Mouse (Mus musculus) olfactory bulb, adult 2 months (tissue): Measurements from ENCODE around the gene Ube2b. TPM values are rescaled to one million over a fixed set of nuclear protein-coding genes. Genes with fewer than 3 reads are reported as not detected.
A peak's percentile ranks its signal among the peaks of the same experiment; 100 is the strongest.

ENCODE experiments used
- H3K27ac ChIP-seq: fragments of 200-500 bp; 2 replicates; pipeline ENCODE4 v1.5.1; 2012; ENCODE audit warnings: low read depth, low read length; ENCODE audit not compliant: insufficient read depth
- H3K4me1 ChIP-seq: fragments of 200-500 bp; 2 replicates; pipeline ENCODE4 v1.6.1; 2012; ENCODE audit warnings: low read length; ENCODE audit not compliant: control insufficient read depth, insufficient read depth
- H3K4me3 ChIP-seq: fragments of 200-500 bp; 2 replicates; pipeline ENCODE4 v1.5.1; 2012; ENCODE audit warnings: mild to moderate bottlenecking, low read depth, low read length, moderate library complexity; ENCODE audit not compliant: insufficient read depth
- CTCF ChIP-seq: fragments of 200-500 bp; IDR thresholded peaks from 2 replicates; pipeline ENCODE4 v1.5.1; 2012; ENCODE audit warnings: low read depth, mild to moderate bottlenecking, low read length, moderate library complexity; ENCODE audit not compliant: insufficient read depth
- POLR2A ChIP-seq: fragments of 200-500 bp; IDR thresholded peaks from 2 replicates; pipeline ENCODE4 v1.6.1; 2012; ENCODE audit warnings: mild to moderate bottlenecking, low read depth, low read length, moderate library complexity; ENCODE audit not compliant: insufficient read depth
- WGBS: fragments of 180-500 bp; shearing (Covaris S2); methylation state at CpG from one replicate; pipeline ENCODE4 v1.1.7; 2018; 5-methylcytosine and 5-hydroxymethylcytosine counted together
- polyA plus RNA-seq: library from polyadenylated mRNA; stranded (reverse); fragments of >200 nt; gene quantifications from 2 replicates; pipeline ENCODE4 v1.2.4, GENCODE M21; 2012; ENCODE audit warnings: low replicate concordance; ENCODE audit not compliant: missing spikeins, insufficient read depth, insufficient read length

Ube2b gene
- polyA plus RNA-seq, 1 experiment, result not detected

GRCm38 (mm10) chr11:51959511-51959910 is 41.1 kb downstream of the Ube2b start:
- no peak overlapping the region for H3K27ac ChIP-seq
- WGBS, result 89% methylated on average over 5 of the region's 5 CpGs
- H3K4me3 ChIP-seq, result no peak overlapping the region
- no peak for TF ChIP-seq POLR2A
- no peak for TF ChIP-seq CTCF
- 0 out of 2 replicates have a peak, but pooled peaks cover 3% of the 10 kb centered on the region for H3K4me1 ChIP-seq

GRCm38 (mm10) chr11:51957760-51958159 is 42.8 kb downstream of the Ube2b start:
- no peak overlapping the region for H3K4me3 ChIP-seq
- TF ChIP-seq POLR2A (no peak), CTCF (no peak)
- 0 out of 2 replicates have a peak, but pooled peaks cover 3% of the 10 kb centered on the region for H3K4me1 ChIP-seq
- H3K27ac ChIP-seq, result no peak overlapping the region
- WGBS, result 89% methylated on average over 4 of the region's 4 CpGs

GRCm38 (mm10) chr11:51956112-51956511 is 44.5 kb downstream of the Ube2b start:
- Histone ChIP-seq H3K4me1 (0 out of 2 replicates have a peak, but pooled peaks cover 3% of the 10 kb centered on the region), H3K27ac (no peak overlapping the region), H3K4me3 (no peak overlapping the region)
- 78% methylated on average over 9 of the region's 9 CpGs for WGBS
- no peak for TF ChIP-seq CTCF
- no peak for TF ChIP-seq POLR2A

- H3K4me3 ChIP-seq, result no peak overlapping the region
These were observed 48.6 kb downstream of the Ube2b start for GRCm38 (mm10) chr11:51951861-51952420.

GRCm38 (mm10) chr11:51949919-51950318 is 50.6 kb downstream of the Ube2b start:
- H3K4me1 ChIP-seq, result peaks cover 10% of the 10 kb centered on the region
- TF ChIP-seq CTCF (no peak), POLR2A (no peak)
- no peak overlapping the region for H3K27ac ChIP-seq
- 86% methylated on average over 9 of the region's 9 CpGs for WGBS
- H3K4me3 ChIP-seq, result no peak overlapping the region

More at GRCm38 (mm10) chr11:51951861-51952420, 48.6 kb downstream of the Ube2b start:
- Histone ChIP-seq H3K27ac (no peak overlapping the region), H3K4me1 (no peaks in the 10 kb centered on the region)
- TF ChIP-seq POLR2A (no peak), CTCF (no peak)
- 75% methylated on average over 5 of the region's 5 CpGs for WGBS

GRCm38 (mm10) chr11:51949155-51949840 is 51.3 kb downstream of the Ube2b start:
- 81% methylated on average over 9 of the region's 9 CpGs for WGBS
- no peak overlapping the region for H3K4me3 ChIP-seq
- no peak overlapping the region for H3K27ac ChIP-seq
- TF ChIP-seq CTCF (no peak), POLR2A (no peak)
- H3K4me1 ChIP-seq, result peaks cover 10% of the 10 kb centered on the region

- Histone ChIP-seq H3K4me1 (peaks cover 21% of the 10 kb centered on the region), H3K4me3 (no peak overlapping the region), H3K27ac (no peak overlapping the region)
- TF ChIP-seq POLR2A (no peak), CTCF (no peak)
- 70% methylated on average over 6 of the region's 6 CpGs for WGBS
These were observed 54.4 kb downstream of the Ube2b start for GRCm38 (mm10) chr11:51946144-51946543.

GRCm38 (mm10) chr11:51945548-51945947 is 55.0 kb downstream of the Ube2b start:
- 20% methylated on average over 8 of the region's 8 CpGs for WGBS
- TF ChIP-seq CTCF (no peak), POLR2A (no peak)
- peaks cover 23% of the 10 kb centered on the region for H3K4me1 ChIP-seq
- H3K27ac ChIP-seq, result 0 out of 2 replicates have a peak overlapping the region, but pooled peaks have one; percentile 2
- no peak overlapping the region for H3K4me3 ChIP-seq

GRCm38 (mm10) chr11:51944239-51944638 is 56.3 kb downstream of the Ube2b start:
- Histone ChIP-seq H3K4me3 (no peak overlapping the region), H3K27ac (no peak overlapping the region), H3K4me1 (peaks cover 24% of the 10 kb centered on the region)
- TF ChIP-seq POLR2A (no peak), CTCF (no peak)
- WGBS, result 85% methylated on average over 3 of the region's 3 CpGs
